Mouse (Mus musculus) kidney, postnatal 0 days (tissue): Measurements from ENCODE around the gene Pth2. TPM values are rescaled to one million over a fixed set of nuclear protein-coding genes. Genes with fewer than 3 reads are reported as not detected.

Source experiments
- ATAC-seq: fragments of 200-750 bp; cut with Nextera tagmentation; replicated peaks from 2 replicates; pipeline ENCODE4 v1.8.0; 2017; ENCODE audit warnings: low read depth, moderate number of reproducible peaks, moderate TSS enrichment, moderate library complexity; ENCODE audit not compliant: low FRiP score
- DNase-seq: peaks from one replicate; pipeline ENCODE4 v3.0.0-alpha.2; 2016; ENCODE audit warnings: low spot score
- H3K27ac ChIP-seq: fragments of 300-500 bp; sonication (generic); 2 replicates; pipeline ENCODE4 v1.5.1; 2014; ENCODE audit warnings: mild to moderate bottlenecking
- H3K27me3 ChIP-seq: fragments of 300-500 bp; sonication (generic); 2 replicates; pipeline ENCODE4 v1.6.1; 2014; ENCODE audit warnings: low read length, mixed read lengths; ENCODE audit not compliant: insufficient read depth
- H3K36me3 ChIP-seq: fragments of 300-500 bp; sonication (generic); 2 replicates; pipeline ENCODE4 v1.6.1; 2014; ENCODE audit warnings: low read length, mixed read lengths; ENCODE audit not compliant: insufficient read depth
- H3K4me1 ChIP-seq: fragments of 300-500 bp; sonication (generic); replicated peaks from 2 replicates; pipeline ENCODE4 v1.6.1; 2014; ENCODE audit warnings: antibody characterized with exemption, low read length, mixed read lengths; ENCODE audit not compliant: insufficient read depth
- H3K4me2 ChIP-seq: fragments of 300-500 bp; sonication (generic); 2 replicates; pipeline ENCODE4 v1.6.1; 2014; ENCODE audit warnings: mild to moderate bottlenecking, low read length, moderate library complexity, mixed read lengths
- H3K4me3 ChIP-seq: fragments of 300-500 bp; sonication (generic); replicated peaks from 2 replicates; pipeline ENCODE4 v1.5.1; 2014; ENCODE audit warnings: low read depth, low read length
- H3K9ac ChIP-seq: fragments of 300-500 bp; sonication (generic); 2 replicates; pipeline ENCODE4 v1.6.1; 2014; ENCODE audit warnings: low read depth, low read length
- H3K9me3 ChIP-seq: fragments of 300-500 bp; sonication (generic); replicated peaks from 2 replicates; pipeline ENCODE4 v1.6.1; 2016; ENCODE audit warnings: low read length, inconsistent platforms, mixed read lengths
- CTCF ChIP-seq: IDR thresholded peaks from 2 replicates; pipeline ENCODE4 v1.5.1; 2016; ENCODE audit warnings: antibody characterized with exemption, low read depth, mild to moderate bottlenecking, moderate library complexity
- WGBS: fragments of 180-500 bp; shearing (Covaris S2); extraction: QIAGEN DNeasy Blood & Tissue Kit; methylation state at CpG from one replicate; pipeline ENCODE4 v1.1.7; 2014; 5-methylcytosine and 5-hydroxymethylcytosine counted together
- polyA plus RNA-seq: library from polyadenylated mRNA; unstranded; fragments of >200 nt; fragmentation: Nextera tagmentation; extraction: Ambion mirVana; gene quantifications from 2 replicates; pipeline ENCODE4 v1.2.1, GENCODE M21; 2015

Pth2 gene
- polyA plus RNA-seq, 1 experiment from 2014 or later, result not detected

- Histone ChIP-seq H3K9me3 (no peaks in the 10 kb centered on the region), H3K36me3 (no peaks in the 10 kb centered on the region), H3K27ac (no peak within 1 kb of the TSS), H3K4me1 (no peaks in the 10 kb centered on the region; the same call in 1 of the 2 replicates), H3K27me3 (no peaks in the 10 kb centered on the region), H3K4me2 (peak within 1 kb of the TSS; percentile 54), H3K4me3 (peak within 1 kb of the TSS; percentile 32), H3K9ac (peak within 1 kb of the TSS; percentile 37; the same call in 1 of the 2 replicates)
- DNase-seq (peak; percentile 99), ATAC-seq (peak; percentile 90)
- WGBS, result 8% methylated on average over 44 of the region's 44 CpGs
- TF ChIP-seq CTCF, result no peak
Observed at GRCm38 (mm10) chr7:45204380-45205143, 23.8 kb downstream of the Pth2 start, which contains the start of gene Ccdc155. TSS of gene Ccdc155 (minus strand) at chr7:45204892.

GRCm38 (mm10) chr7:45208260-45208659 lies 27.5 kb downstream of the Pth2 start:
- Histone ChIP-seq H3K4me2 (no peak overlapping the region), H3K27me3 (peaks cover 6% of the 10 kb centered on the region; the same call in 1 of the 2 replicates), H3K4me1 (peaks cover 6% of the 10 kb centered on the region; the same call in 1 of the 2 replicates), H3K9me3 (no peaks in the 10 kb centered on the region), H3K4me3 (no peak overlapping the region), H3K9ac (no peak overlapping the region), H3K36me3 (no peaks in the 10 kb centered on the region), H3K27ac (no peak overlapping the region)
- ATAC-seq (no peak), DNase-seq (no peak)
- WGBS, result 78% methylated on average over 6 of the region's 6 CpGs
- TF ChIP-seq CTCF, result peak; percentile 34; the same call in 1 of the 2 replicates

- WGBS, result 61% methylated on average over 10 of the region's 10 CpGs
- H3K4me2 ChIP-seq, result no peak overlapping the region
- no peak for DNase-seq
- no peak for TF ChIP-seq CTCF
- H3K36me3 ChIP-seq, result no peaks in the 10 kb centered on the region
- peaks cover 6% of the 10 kb centered on the region; the same call in 1 of the 2 replicates for H3K27me3 ChIP-seq
- ATAC-seq, result no peak
- H3K9me3 ChIP-seq, result no peaks in the 10 kb centered on the region
- H3K4me1 ChIP-seq, result 0 out of 2 replicates have a peak, but pooled peaks cover 6% of the 10 kb centered on the region
- peak overlapping the region; percentile 18; the same call in 1 of the 2 replicates for H3K9ac ChIP-seq
- no peak overlapping the region for H3K27ac ChIP-seq
- no peak overlapping the region for H3K4me3 ChIP-seq
Observed at GRCm38 (mm10) chr7:45211070-45211469, 30.3 kb downstream of the Pth2 start.

GRCm38 (mm10) chr7:45211851-45212251 lies 31.1 kb downstream of the Pth2 start, which contains the start of gene Dkkl1:
TSS of gene Dkkl1 (minus strand) at chr7:45212147.
- Histone ChIP-seq H3K4me3 (0 out of 2 replicates have a peak within 1 kb of the TSS, but pooled peaks have one; percentile 12), H3K9me3 (no peaks in the 10 kb centered on the region), H3K27ac (no peak within 1 kb of the TSS), H3K4me2 (peak within 1 kb of the TSS; percentile 43), H3K9ac (peak within 1 kb of the TSS; percentile 18; the same call in 1 of the 2 replicates), H3K27me3 (peaks cover 6% of the 10 kb centered on the region; the same call in 1 of the 2 replicates), H3K4me1 (peaks cover 9% of the 10 kb centered on the region; the same call in 1 of the 2 replicates), H3K36me3 (no peaks in the 10 kb centered on the region)
- DNase-seq (no peak), ATAC-seq (no peak)
- TF ChIP-seq CTCF, result no peak
- 5% methylated on average over 17 of the region's 17 CpGs for WGBS

- Histone ChIP-seq H3K9ac (no peak overlapping the region), H3K36me3 (no peaks in the 10 kb centered on the region), H3K9me3 (no peaks in the 10 kb centered on the region), H3K4me2 (peak overlapping the region; percentile 43; the same call in 1 of the 2 replicates), H3K4me3 (no peak overlapping the region), H3K4me1 (peaks cover 12% of the 10 kb centered on the region; the same call in 1 of the 2 replicates), H3K27me3 (peaks cover 6% of the 10 kb centered on the region; the same call in 1 of the 2 replicates), H3K27ac (no peak overlapping the region)
- ATAC-seq, result no peak
- no peak for TF ChIP-seq CTCF
- no peak for DNase-seq
- 70% methylated on average over 7 of the region's 7 CpGs for WGBS
Observed at GRCm38 (mm10) chr7:45212356-45212755, 31.6 kb downstream of the Pth2 start.

- Histone ChIP-seq H3K27ac (no peak overlapping the region), H3K36me3 (peaks cover 8% of the 10 kb centered on the region; the same call in 1 of the 2 replicates), H3K4me3 (no peak overlapping the region), H3K4me1 (peaks cover 16% of the 10 kb centered on the region), H3K27me3 (peaks cover 6% of the 10 kb centered on the region; the same call in 1 of the 2 replicates), H3K9ac (no peak overlapping the region), H3K9me3 (no peaks in the 10 kb centered on the region), H3K4me2 (no peak overlapping the region)
- DNase-seq (no peak), ATAC-seq (no peak)
- TF ChIP-seq CTCF, result no peak
- WGBS, result 65% methylated on average over 5 of the region's 5 CpGs
Observed at GRCm38 (mm10) chr7:45213708-45214107, 32.9 kb downstream of the Pth2 start.
